Mouse (Mus musculus) MEL (cell line): Measurements from ENCODE around the gene Crhr2.

ENCODE experiments used
- CTCF ChIP-seq, 3 experiments: IDR thresholded peaks in 2 of 3; conservative IDR thresholded peaks in 1 of 3; 2 replicates each; pipeline ENCODE4 v1.5.1; 2011 to 2012; ENCODE audit warnings: low read length in 3 of 3, low read depth in 2 of 3, mild to moderate bottlenecking in 2 of 3, improper control_type of control experiment in 1 of 3, inconsistent platforms in 1 of 3, mixed read lengths in 1 of 3, moderate library complexity in 1 of 3; ENCODE audit not compliant: control insufficient read depth in 1 of 3, insufficient read depth in 1 of 3, poor library complexity in 1 of 3, severe bottlenecking in 1 of 3
- EP300 ChIP-seq, 2 experiments: IDR thresholded peaks; 2 replicates each; pipeline ENCODE4 v1.6.1; 2011; ENCODE audit warnings: improper control_type of control experiment in 2 of 2, low read length in 2 of 2, low read depth in 1 of 2, mild to moderate bottlenecking in 1 of 2
- GATA1 ChIP-seq: IDR thresholded peaks from 2 replicates; pipeline ENCODE4 v1.6.1; 2011; ENCODE audit warnings: low read depth, low read length, improper control_type of control experiment
- MYB ChIP-seq: IDR thresholded peaks from 2 replicates; pipeline ENCODE4 v1.6.1; 2011; ENCODE audit warnings: mild to moderate bottlenecking, low read depth, low read length, improper control_type of control experiment
- MYC ChIP-seq: IDR thresholded peaks from 2 replicates; pipeline ENCODE4 v1.6.1; 2011; ENCODE audit warnings: low read depth, mild to moderate bottlenecking, low read length, improper control_type of control experiment, moderate library complexity
- NRF1 ChIP-seq: IDR thresholded peaks from 2 replicates; pipeline ENCODE4 v1.6.1; 2014; ENCODE audit warnings: low read depth, mild to moderate bottlenecking, inconsistent platforms, low read length, improper control_type of control experiment, moderate library complexity; ENCODE audit not compliant: poor library complexity, insufficient read depth, severe bottlenecking

DNA sequence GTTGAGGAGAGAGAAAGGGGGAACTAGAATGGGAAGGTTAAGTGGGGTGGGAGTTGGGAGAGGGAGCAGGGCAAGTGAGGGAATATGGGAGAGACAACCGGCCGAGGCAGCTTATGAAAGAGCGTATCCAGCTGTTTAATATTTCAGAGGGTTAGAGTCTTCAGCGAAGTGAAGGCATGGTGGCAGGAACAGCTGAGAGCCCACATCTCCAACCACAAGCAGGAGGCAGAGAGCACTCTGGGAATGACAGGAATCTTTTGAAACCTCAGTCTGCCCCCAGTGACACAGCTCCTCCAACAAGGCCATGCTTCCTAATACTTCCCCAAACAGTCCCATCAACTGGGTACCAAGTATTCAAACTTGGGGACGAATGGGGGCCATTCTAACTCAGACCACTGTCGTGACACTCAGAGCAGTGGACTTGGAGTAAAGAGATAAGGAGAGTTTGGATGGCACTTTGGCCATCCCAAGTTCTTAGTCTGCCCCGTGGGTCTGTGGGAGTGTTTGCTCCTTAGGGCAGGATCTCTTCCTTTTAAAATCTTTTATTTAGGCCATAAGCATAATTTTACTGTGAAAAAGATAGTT lies 72.5 kb downstream of the Crhr2 start:
- TF ChIP-seq GATA1 (no peak), MYB (no peak), EP300 (IDR thresholded peaks at IDR 0.05; ENCODE audit: low read depth in 1 of 2, low read length in 2 of 2) (no peak), NRF1 (no peak), MYC (no peak), CTCF (IDR thresholded peaks at IDR 0.05 in 2 of 3, conservative IDR thresholded peaks at IDR 0.05 in 1 of 3; ENCODE audit: control insufficient read depth in 1 of 3, insufficient read depth in 1 of 3, low read depth in 2 of 3, low read length in 3 of 3, poor library complexity in 1 of 3, severe bottlenecking in 1 of 3) (no peak)
